Mouse (Mus musculus): ENCODE results near the gene Tbce. TPM values are rescaled to one million over a fixed set of nuclear protein-coding genes. Genes with fewer than 3 reads are reported as not detected.

Gene Tbce
- polyA plus RNA-seq (2012; fragmentation: generic; extraction: Trizol), result 10 to 100 TPM in 1 of 2 experiments, 1 to 10 TPM in 1; 1.6 to 17.0 TPM

GRCm38 (mm10) chr13:14039292-14039965 is at the start of gene Tbce:
Gene Tbce (minus strand): TSS chr13:14039638.

GRCm38 (mm10) chr13:14063013-14063941 is 23.8 kb upstream of the Tbce start, which contains the start of the genes Arid4b and Ggps1:
Gene Arid4b (plus strand): TSS chr13:14063232.
Gene Ggps1 (minus strand): TSS chr13:14063488.

GRCm38 (mm10) chr13:13953874-13954832 is 85.3 kb downstream of the Tbce start, which contains the start of gene B3galnt2:
Gene B3galnt2 (plus strand): TSS chr13:13954469.

Other genes with a start within 250 kb of the Tbce start
- 1 to 10 TPM in 1 of 2 experiments, under 1 TPM in 1; 0.96 to 5.4 TPM for gene B3galnt2, start 85.2 kb downstream of the Tbce start, polyA plus RNA-seq (2012; fragmentation: generic; extraction: Trizol)
- 1 to 10 TPM in 1 of 2 experiments, under 1 TPM in 1; 0.70 to 3.9 TPM for gene Arid4b, start 23.6 kb upstream of the Tbce start, polyA plus RNA-seq (2012; fragmentation: generic; extraction: Trizol)
- gene Ggps1, start 23.9 kb upstream of the Tbce start, polyA plus RNA-seq (2012; fragmentation: generic; extraction: Trizol), result 1 to 10 TPM; 1.1 to 6.1 TPM